ENCODE assay signal across 1 mouse cellular context in the genomic region with DNA sequence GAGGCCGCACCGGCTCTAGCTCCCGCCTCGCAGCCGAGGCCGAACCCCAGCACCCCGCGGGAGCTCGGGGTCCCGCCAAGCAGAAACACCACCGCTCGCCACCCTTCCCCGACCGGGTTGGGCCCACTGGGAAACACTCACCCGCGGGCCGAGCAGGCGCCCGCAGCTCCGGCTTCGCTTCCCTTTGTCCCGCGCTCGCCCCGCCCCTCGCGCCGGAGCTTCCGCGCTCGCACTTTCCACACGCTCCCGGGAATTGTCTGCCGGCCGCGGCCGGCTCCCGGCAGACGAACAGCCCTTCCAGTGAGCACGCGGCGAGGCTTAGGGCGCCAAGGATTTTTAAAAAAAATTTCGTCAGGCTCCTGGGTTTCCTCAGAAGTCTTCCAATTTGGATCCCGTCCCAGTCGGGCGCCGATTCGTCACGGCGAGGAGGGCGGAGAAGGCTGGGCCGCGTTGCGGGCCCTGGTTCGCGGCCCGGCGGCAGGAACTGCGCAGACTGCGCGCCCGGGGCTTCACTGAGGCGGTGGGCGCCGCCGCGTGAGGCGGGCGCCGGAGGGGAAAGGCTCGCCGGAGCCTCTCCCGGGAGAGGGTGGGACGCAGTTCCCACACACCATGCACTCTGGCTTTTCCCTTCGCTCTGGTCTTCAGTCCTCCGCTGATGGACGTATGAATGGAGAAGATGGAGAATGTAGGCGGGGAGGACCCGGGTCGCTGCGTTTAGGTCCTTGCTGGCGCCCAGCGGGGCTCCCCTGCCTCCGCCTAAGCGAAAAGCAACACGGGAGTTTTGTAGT.
TF ChIP-seq lines count a peak whose summit lies in the region.

Gene Smarce1, minus strand, starts transcription at position 757 of the 788 bp plus-strand sequence.

TF ChIP-seq in CH12.LX, 34 proteins besides CTCF, POLR2A, EP300 and RAD21 (continued from another document):
- no peak; the same call in 1 of the 2 replicates for TF ChIP-seq SIN3A (IDR thresholded peaks at IDR 0.05; ENCODE audit: low read length)
- TF ChIP-seq MEF2A (IDR thresholded peaks at IDR 0.05; ENCODE audit: borderline replicate concordance, low read depth, low read length), result peak; percentile 12; the same call in 1 of the 2 replicates
- peak; percentile 49 for TF ChIP-seq NRF1 (IDR thresholded peaks at IDR 0.05; ENCODE audit: low read depth, low read length)
- TF ChIP-seq NELFE (IDR thresholded peaks at IDR 0.05; ENCODE audit: low read depth, low read length), result no peak; the same call in none of the 2 replicates
- peak; percentile 83 for TF ChIP-seq ELF1 (IDR thresholded peaks at IDR 0.05; ENCODE audit: low read depth, low read length)
- peak; percentile 100 for TF ChIP-seq ZC3H11A (IDR thresholded peaks at IDR 0.05; ENCODE audit: low read depth, low read length)
- no peak for TF ChIP-seq RCOR1 (conservative IDR thresholded peaks at IDR 0.05; ENCODE audit: low read depth, low read length)
TF ChIP-seq in CH12.LX: peak in this region for 11.
